ENCODE assay signal across 8 mouse cellular contexts in genomic region chr13:41015829-41016634, GRCm38 (mm10). TPM values are rescaled to one million over a fixed set of nuclear protein-coding genes. Genes with fewer than 3 reads are reported as not detected.
DNase-seq lines count a peak whose midpoint lies in the region; ATAC-seq lines count a peak whose summit lies in the region.

TSS of gene Tmem14c (plus strand) at chr13:41016292.

- no peaks in the 10 kb centered on the region for H3K27me3 ChIP-seq in hindbrain, embryonic 16.5 days (replicated peaks; ENCODE audit: control insufficient read depth, insufficient read depth, low read length)

- peak within 1 kb of the TSS; percentile 79 for H3K9ac ChIP-seq in hindbrain, embryonic 16.5 days (ENCODE audit: low read depth, low read length)

- peaks cover 46% of the 10 kb centered on the region for H3K79me2 ChIP-seq in macrophage (ENCODE audit: inconsistent target)

- H3K9me3 ChIP-seq in hindbrain, embryonic 16.5 days (ENCODE audit: control insufficient read depth, low read length) = no peaks in the 10 kb centered on the region

- peak within 1 kb of the TSS; percentile 75 for H3K4me2 ChIP-seq in hindbrain, embryonic 16.5 days (ENCODE audit: low read length)

- WGBS in hindbrain, embryonic 16.5 days = 1% methylated on average over 43 of the region's 43 CpGs
- WGBS in macrophage (ENCODE audit: missing documents) = under 1% methylated on average over 40 of the region's 43 CpGs

- ATAC-seq in hindbrain, embryonic 16.5 days = peak; percentile 99

- H3K4me1 ChIP-seq in hindbrain, embryonic 16.5 days (ENCODE audit: control insufficient read depth, insufficient read depth, low read depth, low read length) = peaks cover 14% of the 10 kb centered on the region

- H3K4me3 ChIP-seq in hindbrain, embryonic 16.5 days (ENCODE audit: low read length) = peak within 1 kb of the TSS; percentile 72
- peak within 1 kb of the TSS; percentile 83 for H3K4me3 ChIP-seq in macrophage (ENCODE audit: inconsistent target)

- DNase-seq in WW6 (ENCODE audit: low read depth, low spot score) = peak; percentile 84
- peak; percentile 75 to 87 for DNase-seq in cerebellum, postnatal 4 days (ENCODE audit: low spot score in 2 of 2)
- peak; percentile 96 for DNase-seq in gastrocnemius, adult 18-20 months (ENCODE audit: low spot score)
- peak; percentile 95 to 96 for DNase-seq in left cerebral cortex, adult 18-20 months (ENCODE audit: low spot score in 2 of 2)
- DNase-seq in right cerebral cortex, adult 18-20 months = peak; percentile 97
- DNase-seq in urinary bladder, postnatal 10 days (ENCODE audit: low spot score) = peak; percentile 86

- peak within 1 kb of the TSS; percentile 92 for H3K27ac ChIP-seq in hindbrain, embryonic 16.5 days (ENCODE audit: low read depth, low read length)
- H3K27ac ChIP-seq in macrophage = peak within 1 kb of the TSS; percentile 80

- H3K36me3 ChIP-seq in hindbrain, embryonic 16.5 days (ENCODE audit: control insufficient read depth, insufficient read depth, low read length) = peaks cover 14% of the 10 kb centered on the region
- peaks cover 33% of the 10 kb centered on the region for H3K36me3 ChIP-seq in macrophage (ENCODE audit: inconsistent target)

RNA-seq across cellular contexts. Expression of gene Tmem14c, which starts in this region (rescaled TPM):
- 10 to 100 TPM; 65.8 to 67.0 TPM for total RNA-seq in gastrocnemius, adult 18-20 months (2021)
- polyA plus RNA-seq in hindbrain, embryonic 16.5 days (2015; fragmentation: Nextera tagmentation; extraction: Ambion mirVana) = 123 and 139 TPM in 2 replicates
- 10 to 100 TPM; 52.6 to 58.6 TPM for total RNA-seq in left cerebral cortex, adult 18-20 months (2021)
- 10 to 100 TPM in 12 of 26 experiments, 1 to 10 TPM in 14; 3.5 to 28.7 (median 9.6) TPM for total RNA-seq in macrophage (2018; cell fraction: chromatin; rRNA removed)
- 100 to 1,000 TPM; 130 to 190 (median 169) TPM for total RNA-seq in macrophage (2018; cell fraction: cytosol; rRNA removed)
- 10 to 100 TPM; 15.1 to 95.1 (median 42.2) TPM for total RNA-seq in macrophage (2018; cell fraction: nucleus; rRNA removed)
- 94.0 to 197 TPM (median 189 TPM) in 3 replicates for polyA plus RNA-seq in macrophage (2018)

Comparison
In these comparisons a context has a peak if more than half of its experiments do, and no peak if none do; other contexts are left out.
1. Peak in every context shown above with its lines: DNase-seq, ATAC-seq, H3K4me3 ChIP-seq and H3K27ac ChIP-seq.